Mouse (Mus musculus) kidney, postnatal 0 days (tissue): ENCODE results near the gene Lpp. TPM values are rescaled to one million over a fixed set of nuclear protein-coding genes. Genes with fewer than 3 reads are reported as not detected.

ENCODE experiments used
- ATAC-seq: fragments of 200-750 bp; cut with Nextera tagmentation; replicated peaks from 2 replicates; pipeline ENCODE4 v1.8.0; 2017; ENCODE audit warnings: low read depth, moderate number of reproducible peaks, moderate TSS enrichment, moderate library complexity; ENCODE audit not compliant: low FRiP score
- DNase-seq: peaks from one replicate; pipeline ENCODE4 v3.0.0-alpha.2; 2016; ENCODE audit warnings: low spot score
- H3K27ac ChIP-seq: fragments of 300-500 bp; sonication (generic); 2 replicates; pipeline ENCODE4 v1.5.1; 2014; ENCODE audit warnings: mild to moderate bottlenecking
- H3K27me3 ChIP-seq: fragments of 300-500 bp; sonication (generic); 2 replicates; pipeline ENCODE4 v1.6.1; 2014; ENCODE audit warnings: low read length, mixed read lengths; ENCODE audit not compliant: insufficient read depth
- H3K36me3 ChIP-seq: fragments of 300-500 bp; sonication (generic); 2 replicates; pipeline ENCODE4 v1.6.1; 2014; ENCODE audit warnings: low read length, mixed read lengths; ENCODE audit not compliant: insufficient read depth
- H3K4me1 ChIP-seq: fragments of 300-500 bp; sonication (generic); replicated peaks from 2 replicates; pipeline ENCODE4 v1.6.1; 2014; ENCODE audit warnings: antibody characterized with exemption, low read length, mixed read lengths; ENCODE audit not compliant: insufficient read depth
- H3K4me2 ChIP-seq: fragments of 300-500 bp; sonication (generic); 2 replicates; pipeline ENCODE4 v1.6.1; 2014; ENCODE audit warnings: mild to moderate bottlenecking, low read length, moderate library complexity, mixed read lengths
- H3K4me3 ChIP-seq: fragments of 300-500 bp; sonication (generic); replicated peaks from 2 replicates; pipeline ENCODE4 v1.5.1; 2014; ENCODE audit warnings: low read depth, low read length
- H3K9ac ChIP-seq: fragments of 300-500 bp; sonication (generic); 2 replicates; pipeline ENCODE4 v1.6.1; 2014; ENCODE audit warnings: low read depth, low read length
- H3K9me3 ChIP-seq: fragments of 300-500 bp; sonication (generic); replicated peaks from 2 replicates; pipeline ENCODE4 v1.6.1; 2016; ENCODE audit warnings: low read length, inconsistent platforms, mixed read lengths
- CTCF ChIP-seq: IDR thresholded peaks from 2 replicates; pipeline ENCODE4 v1.5.1; 2016; ENCODE audit warnings: antibody characterized with exemption, low read depth, mild to moderate bottlenecking, moderate library complexity
- WGBS: fragments of 180-500 bp; shearing (Covaris S2); extraction: QIAGEN DNeasy Blood & Tissue Kit; methylation state at CpG from one replicate; pipeline ENCODE4 v1.1.7; 2014; 5-methylcytosine and 5-hydroxymethylcytosine counted together
- polyA plus RNA-seq: library from polyadenylated mRNA; unstranded; fragments of >200 nt; fragmentation: Nextera tagmentation; extraction: Ambion mirVana; gene quantifications from 2 replicates; pipeline ENCODE4 v1.2.1, GENCODE M21; 2015

Lpp gene
- polyA plus RNA-seq, 1 experiment from 2014 or later, result 32.9 TPM

GRCm38 (mm10) chr16:24595493-24595892 is 202.2 kb downstream of the Lpp start:
- no peak overlapping the region for H3K4me3 ChIP-seq
- no peaks in the 10 kb centered on the region for H3K9me3 ChIP-seq
- no peak for TF ChIP-seq CTCF
- no peak overlapping the region for H3K9ac ChIP-seq
- ATAC-seq, result no peak
- no peak overlapping the region for H3K27ac ChIP-seq
- H3K4me2 ChIP-seq, result no peak overlapping the region
- H3K36me3 ChIP-seq, result no peaks in the 10 kb centered on the region
- H3K27me3 ChIP-seq, result no peaks in the 10 kb centered on the region
- 0 out of 2 replicates have a peak, but pooled peaks cover 4% of the 10 kb centered on the region for H3K4me1 ChIP-seq
- no peak for DNase-seq

DNA sequence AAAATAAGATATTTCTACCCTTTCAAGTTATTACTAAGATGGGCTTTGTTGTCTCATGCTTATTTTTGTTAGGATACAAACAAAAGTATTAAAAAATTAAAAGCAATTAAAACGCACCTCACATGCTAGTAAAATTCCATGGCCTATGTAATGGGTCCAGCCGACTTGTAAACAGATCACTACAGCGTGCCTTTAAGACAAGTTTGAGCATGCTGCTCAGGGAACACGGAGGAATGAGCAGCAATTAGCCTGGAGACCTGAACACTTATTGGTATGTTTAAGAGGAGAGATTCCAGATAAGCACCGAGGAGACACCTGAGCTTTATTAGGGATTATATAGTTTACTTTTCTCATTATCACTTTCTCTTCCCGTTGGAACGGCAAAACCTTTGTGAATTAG is 205.3 kb downstream of the Lpp start:
- Histone ChIP-seq H3K4me1 (0 out of 2 replicates have a peak, but pooled peaks cover 4% of the 10 kb centered on the region), H3K27ac (no peak overlapping the region), H3K4me2 (no peak overlapping the region), H3K9me3 (no peaks in the 10 kb centered on the region), H3K9ac (no peak overlapping the region), H3K36me3 (no peaks in the 10 kb centered on the region), H3K4me3 (no peak overlapping the region), H3K27me3 (no peaks in the 10 kb centered on the region)
- TF ChIP-seq CTCF, result no peak
- DNase-seq (no peak), ATAC-seq (no peak)
- whole genome bisulfite sequencing, result 55% methylated on average over 7 of the region's 7 CpGs

DNA sequence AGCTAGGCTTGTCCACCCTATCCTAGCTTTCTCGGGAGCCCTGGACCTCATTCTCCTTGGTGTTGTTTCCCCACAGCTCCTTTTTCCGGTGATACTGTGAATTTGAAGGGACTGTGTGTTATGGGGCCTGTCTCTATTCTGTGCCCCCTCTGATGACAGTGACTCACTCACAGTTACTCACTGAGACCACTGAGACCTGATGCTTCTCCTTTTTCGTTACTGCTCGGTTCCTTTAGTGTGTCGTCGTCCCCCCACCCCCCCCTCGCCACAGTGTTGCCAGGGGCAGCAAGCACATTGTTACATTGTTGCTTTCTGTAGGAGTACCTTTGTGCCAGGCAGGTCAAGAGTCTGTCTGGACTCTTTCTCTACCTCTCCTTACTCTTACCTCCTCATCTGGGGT is 206.5 kb downstream of the Lpp start:
- Histone ChIP-seq H3K9me3 (no peaks in the 10 kb centered on the region), H3K4me1 (0 out of 2 replicates have a peak, but pooled peaks cover 4% of the 10 kb centered on the region), H3K9ac (no peak overlapping the region), H3K27ac (no peak overlapping the region), H3K4me2 (no peak overlapping the region), H3K36me3 (no peaks in the 10 kb centered on the region), H3K4me3 (no peak overlapping the region), H3K27me3 (no peaks in the 10 kb centered on the region)
- no peak for ATAC-seq
- 74% methylated on average over 7 of the region's 7 CpGs for WGBS
- no peak for DNase-seq
- no peak for TF ChIP-seq CTCF

GRCm38 (mm10) chr16:24600260-24600948 is 207.1 kb downstream of the Lpp start:
- ATAC-seq (no peak), DNase-seq (no peak)
- Histone ChIP-seq H3K27ac (no peak overlapping the region), H3K27me3 (no peaks in the 10 kb centered on the region), H3K4me3 (no peak overlapping the region), H3K9ac (no peak overlapping the region), H3K9me3 (no peaks in the 10 kb centered on the region), H3K4me2 (no peak overlapping the region), H3K4me1 (0 out of 2 replicates have a peak, but pooled peaks cover 4% of the 10 kb centered on the region), H3K36me3 (no peaks in the 10 kb centered on the region)
- 86% methylated on average over 14 of the region's 14 CpGs for WGBS
- TF ChIP-seq CTCF, result no peak

- Histone ChIP-seq H3K36me3 (no peaks in the 10 kb centered on the region), H3K4me3 (no peak overlapping the region), H3K4me2 (no peak overlapping the region), H3K9ac (no peak overlapping the region), H3K27ac (no peak overlapping the region), H3K4me1 (0 out of 2 replicates have a peak, but pooled peaks cover 4% of the 10 kb centered on the region), H3K27me3 (no peaks in the 10 kb centered on the region), H3K9me3 (no peaks in the 10 kb centered on the region)
- 81% methylated on average over 4 of the region's 4 CpGs for WGBS
- TF ChIP-seq CTCF, result no peak
- ATAC-seq (no peak), DNase-seq (no peak)
Measured at GRCm38 (mm10) chr16:24603342-24603741, 210.0 kb downstream of the Lpp start.

- Histone ChIP-seq H3K4me3 (no peak overlapping the region), H3K9me3 (no peaks in the 10 kb centered on the region), H3K4me2 (no peak overlapping the region), H3K4me1 (no peaks in the 10 kb centered on the region), H3K36me3 (0 out of 2 replicates have a peak, but pooled peaks cover 7% of the 10 kb centered on the region), H3K9ac (no peak overlapping the region), H3K27ac (no peak overlapping the region), H3K27me3 (no peaks in the 10 kb centered on the region)
- DNase-seq (no peak), ATAC-seq (no peak)
- 71% methylated on average over 8 of the region's 8 CpGs for WGBS
- no peak for TF ChIP-seq CTCF
Measured at GRCm38 (mm10) chr16:24607896-24608457, 214.7 kb downstream of the Lpp start.
